Mouse (Mus musculus) hindbrain, embryonic 13.5 days (tissue): ENCODE measurements around the gene Dbx2. TPM values are rescaled to one million over a fixed set of nuclear protein-coding genes. Genes with fewer than 3 reads are reported as not detected.

Source experiments
- ATAC-seq: fragments of 200-750 bp; cut with Nextera tagmentation; 2 replicates; pipeline ENCODE4 v1.8.0; 2017; ENCODE audit warnings: moderate TSS enrichment; ENCODE audit not compliant: low FRiP score
- H3K27ac ChIP-seq: fragments of 300-500 bp; sonication (generic); 2 replicates; pipeline ENCODE4 v1.5.1; 2015; ENCODE audit warnings: inconsistent platforms, mild to moderate bottlenecking, moderate library complexity
- H3K27me3 ChIP-seq: fragments of 300-500 bp; sonication (generic); 2 replicates; pipeline ENCODE4 v1.6.1; 2015; ENCODE audit warnings: mild to moderate bottlenecking, inconsistent platforms
- H3K36me3 ChIP-seq: fragments of 300-500 bp; sonication (generic); 2 replicates; pipeline ENCODE4 v1.6.1; 2015; ENCODE audit warnings: mild to moderate bottlenecking, inconsistent platforms
- H3K4me1 ChIP-seq: fragments of 300-500 bp; sonication (generic); replicated peaks from 2 replicates; pipeline ENCODE4 v1.6.1; 2015; ENCODE audit warnings: inconsistent platforms
- H3K4me2 ChIP-seq: fragments of 300-500 bp; sonication (generic); 2 replicates; pipeline ENCODE4 v1.6.1; 2015; ENCODE audit warnings: inconsistent platforms, mild to moderate bottlenecking, moderate library complexity
- H3K4me3 ChIP-seq: fragments of 300-500 bp; sonication (generic); 2 replicates; pipeline ENCODE4 v1.5.1; 2015; ENCODE audit warnings: mild to moderate bottlenecking, inconsistent platforms
- H3K9ac ChIP-seq: fragments of 300-500 bp; sonication (generic); 2 replicates; pipeline ENCODE4 v1.6.1; 2015; ENCODE audit warnings: mild to moderate bottlenecking, inconsistent platforms
- H3K9me3 ChIP-seq: fragments of 300-500 bp; sonication (generic); 2 replicates; pipeline ENCODE4 v1.6.1; 2016; ENCODE audit warnings: inconsistent platforms
- WGBS: fragments of 180-500 bp; shearing (Covaris S2); methylation state at CpG from one replicate; pipeline ENCODE4 v1.1.7; 2015; 5-methylcytosine and 5-hydroxymethylcytosine counted together
- polyA plus RNA-seq: library from polyadenylated mRNA; unstranded; fragments of >200 nt; fragmentation: Nextera tagmentation; extraction: Ambion mirVana; gene quantifications from 2 replicates; pipeline ENCODE4 v1.2.1, GENCODE M21; 2015

Gene Dbx2
- polyA plus RNA-seq, 1 experiment from 2014 or later = 3.9 TPM

GRCm38 (mm10) chr15:95660368-95660767, 4.6 kb upstream of the Dbx2 start:
- no peak overlapping the region for H3K4me3 ChIP-seq
- no peak overlapping the region for H3K9ac ChIP-seq
- no peaks in the 10 kb centered on the region for H3K4me1 ChIP-seq
- no peak for ATAC-seq
- peaks cover 63% of the 10 kb centered on the region for H3K27me3 ChIP-seq
- no peaks in the 10 kb centered on the region for H3K9me3 ChIP-seq
- H3K4me2 ChIP-seq = no peak overlapping the region
- H3K36me3 ChIP-seq = no peaks in the 10 kb centered on the region
- no peak overlapping the region for H3K27ac ChIP-seq
- 93% methylated on average over 5 of the region's 5 CpGs for WGBS

- ATAC-seq = peak; percentile 49; the same call in 1 of the 2 replicates
- peak overlapping the region; percentile 59 for H3K4me2 ChIP-seq
- no peak overlapping the region for H3K27ac ChIP-seq
These were observed 1.4 kb downstream of the Dbx2 start for GRCm38 (mm10) chr15:95654211-95654897.

GRCm38 (mm10) chr15:95653812-95654210, 1.9 kb downstream of the Dbx2 start:
- H3K4me1 ChIP-seq = peaks cover 13% of the 10 kb centered on the region
- no peaks in the 10 kb centered on the region for H3K36me3 ChIP-seq
- peak; percentile 32; the same call in 1 of the 2 replicates for ATAC-seq
- peaks cover 95% of the 10 kb centered on the region for H3K27me3 ChIP-seq
- WGBS = 2% methylated on average over 6 of the region's 6 CpGs
- H3K9ac ChIP-seq = peak overlapping the region; percentile 61
- H3K27ac ChIP-seq = no peak overlapping the region
- peak overlapping the region; percentile 41 for H3K4me3 ChIP-seq
- H3K4me2 ChIP-seq = peak overlapping the region; percentile 59
- H3K9me3 ChIP-seq = no peaks in the 10 kb centered on the region

More at GRCm38 (mm10) chr15:95654211-95654897, 1.4 kb downstream of the Dbx2 start:
- Histone ChIP-seq H3K9ac (peak overlapping the region; percentile 61), H3K9me3 (no peaks in the 10 kb centered on the region), H3K27me3 (peaks cover 95% of the 10 kb centered on the region), H3K4me1 (peaks cover 13% of the 10 kb centered on the region), H3K4me3 (peak overlapping the region; percentile 41), H3K36me3 (no peaks in the 10 kb centered on the region)
- WGBS = under 1% methylated on average over 49 of the region's 49 CpGs

GRCm38 (mm10) chr15:95652898-95653707, 2.7 kb downstream of the Dbx2 start:
- Histone ChIP-seq H3K4me2 (no peak overlapping the region), H3K27me3 (peaks cover 96% of the 10 kb centered on the region), H3K36me3 (no peaks in the 10 kb centered on the region), H3K9me3 (no peaks in the 10 kb centered on the region), H3K4me3 (peak overlapping the region; percentile 41; the same call in 1 of the 2 replicates), H3K4me1 (peaks cover 13% of the 10 kb centered on the region), H3K9ac (no peak overlapping the region), H3K27ac (no peak overlapping the region)
- 2% methylated on average over 23 of the region's 23 CpGs for WGBS
- ATAC-seq = no peak

- no peak for ATAC-seq
- Histone ChIP-seq H3K4me2 (no peak overlapping the region), H3K27me3 (peaks cover 96% of the 10 kb centered on the region)
These were observed 3.9 kb downstream of the Dbx2 start for GRCm38 (mm10) chr15:95651824-95652223.

GRCm38 (mm10) chr15:95643505-95644029, 12.2 kb downstream of the Dbx2 start:
- Histone ChIP-seq H3K4me3 (no peak overlapping the region), H3K9ac (no peak overlapping the region), H3K27me3 (peaks cover 96% of the 10 kb centered on the region), H3K36me3 (no peaks in the 10 kb centered on the region), H3K27ac (no peak overlapping the region), H3K4me2 (no peak overlapping the region), H3K4me1 (peaks cover 23% of the 10 kb centered on the region), H3K9me3 (no peaks in the 10 kb centered on the region)
- WGBS = 50% methylated on average over 15 of the region's 15 CpGs
- no peak for ATAC-seq

More at GRCm38 (mm10) chr15:95651824-95652223, 3.9 kb downstream of the Dbx2 start:
- Histone ChIP-seq H3K4me1 (peaks cover 13% of the 10 kb centered on the region), H3K9ac (no peak overlapping the region), H3K9me3 (no peaks in the 10 kb centered on the region), H3K4me3 (no peak overlapping the region), H3K36me3 (no peaks in the 10 kb centered on the region), H3K27ac (no peak overlapping the region)
- WGBS = 2% methylated on average over 3 of the region's 3 CpGs

GRCm38 (mm10) chr15:95640347-95640746, 15.4 kb downstream of the Dbx2 start:
- Histone ChIP-seq H3K4me3 (no peak overlapping the region), H3K9me3 (no peaks in the 10 kb centered on the region), H3K27ac (no peak overlapping the region; the same call in 1 of the 2 replicates), H3K4me2 (peak overlapping the region; percentile 17), H3K27me3 (peaks cover 95% of the 10 kb centered on the region), H3K36me3 (no peaks in the 10 kb centered on the region), H3K9ac (no peak overlapping the region), H3K4me1 (peaks cover 25% of the 10 kb centered on the region)
- no peak for ATAC-seq
- WGBS = 2% methylated on average over 11 of the region's 11 CpGs

GRCm38 (mm10) chr15:95639829-95640134, 16.0 kb downstream of the Dbx2 start:
- ATAC-seq = no peak
- H3K27ac ChIP-seq = no peak overlapping the region
- H3K4me2 ChIP-seq = peak overlapping the region; percentile 40
- peak overlapping the region; percentile 15 for H3K4me3 ChIP-seq
- H3K27me3 ChIP-seq = peaks cover 95% of the 10 kb centered on the region
- H3K9me3 ChIP-seq = no peaks in the 10 kb centered on the region
- 30% methylated on average over 9 of the region's 9 CpGs for WGBS
- H3K9ac ChIP-seq = no peak overlapping the region
- no peaks in the 10 kb centered on the region for H3K36me3 ChIP-seq
- H3K4me1 ChIP-seq = peaks cover 25% of the 10 kb centered on the region

GRCm38 (mm10) chr15:95639115-95639828, 16.5 kb downstream of the Dbx2 start:
- Histone ChIP-seq H3K4me1 (peaks cover 25% of the 10 kb centered on the region), H3K4me2 (peak overlapping the region; percentile 40), H3K4me3 (peak overlapping the region; percentile 15), H3K27ac (no peak overlapping the region), H3K9ac (no peak overlapping the region), H3K27me3 (peaks cover 95% of the 10 kb centered on the region), H3K36me3 (no peaks in the 10 kb centered on the region), H3K9me3 (no peaks in the 10 kb centered on the region)
- 22% methylated on average over 20 of the region's 20 CpGs for WGBS
- ATAC-seq = no peak

GRCm38 (mm10) chr15:95624396-95624795, 31.4 kb downstream of the Dbx2 start:
- H3K4me3 ChIP-seq = no peak overlapping the region
- no peak overlapping the region for H3K4me2 ChIP-seq
- H3K36me3 ChIP-seq = no peaks in the 10 kb centered on the region
- H3K4me1 ChIP-seq = peaks cover 6% of the 10 kb centered on the region; the same call in 1 of the 2 replicates
- no peaks in the 10 kb centered on the region for H3K9me3 ChIP-seq
- WGBS = 90% methylated on average over 4 of the region's 4 CpGs
- ATAC-seq = no peak
- H3K27ac ChIP-seq = no peak overlapping the region
- peaks cover 13% of the 10 kb centered on the region; the same call in 1 of the 2 replicates for H3K27me3 ChIP-seq
- no peak overlapping the region for H3K9ac ChIP-seq

GRCm38 (mm10) chr15:95622797-95623196, 33.0 kb downstream of the Dbx2 start:
- Histone ChIP-seq H3K9me3 (no peaks in the 10 kb centered on the region), H3K36me3 (no peaks in the 10 kb centered on the region), H3K9ac (no peak overlapping the region), H3K4me2 (no peak overlapping the region), H3K4me3 (no peak overlapping the region), H3K27me3 (peaks cover 8% of the 10 kb centered on the region; the same call in 1 of the 2 replicates), H3K27ac (no peak overlapping the region), H3K4me1 (peaks cover 6% of the 10 kb centered on the region; the same call in 1 of the 2 replicates)
- WGBS = 87% methylated on average over 8 of the region's 8 CpGs
- no peak for ATAC-seq

GRCm38 (mm10) chr15:95612600-95612999, 43.2 kb downstream of the Dbx2 start:
- Histone ChIP-seq H3K27ac (no peak overlapping the region), H3K27me3 (peaks cover 6% of the 10 kb centered on the region; the same call in 1 of the 2 replicates), H3K9ac (no peak overlapping the region), H3K9me3 (0 out of 2 replicates have a peak, but pooled peaks cover 4% of the 10 kb centered on the region), H3K36me3 (no peaks in the 10 kb centered on the region), H3K4me1 (peaks cover 3% of the 10 kb centered on the region; the same call in 1 of the 2 replicates), H3K4me2 (no peak overlapping the region), H3K4me3 (no peak overlapping the region)
- ATAC-seq = no peak
- 88% methylated on average over 1 of the region's 1 CpGs for WGBS
